Comparison of ENCODE assay signal across 8 mouse cellular contexts in the genomic region with DNA sequence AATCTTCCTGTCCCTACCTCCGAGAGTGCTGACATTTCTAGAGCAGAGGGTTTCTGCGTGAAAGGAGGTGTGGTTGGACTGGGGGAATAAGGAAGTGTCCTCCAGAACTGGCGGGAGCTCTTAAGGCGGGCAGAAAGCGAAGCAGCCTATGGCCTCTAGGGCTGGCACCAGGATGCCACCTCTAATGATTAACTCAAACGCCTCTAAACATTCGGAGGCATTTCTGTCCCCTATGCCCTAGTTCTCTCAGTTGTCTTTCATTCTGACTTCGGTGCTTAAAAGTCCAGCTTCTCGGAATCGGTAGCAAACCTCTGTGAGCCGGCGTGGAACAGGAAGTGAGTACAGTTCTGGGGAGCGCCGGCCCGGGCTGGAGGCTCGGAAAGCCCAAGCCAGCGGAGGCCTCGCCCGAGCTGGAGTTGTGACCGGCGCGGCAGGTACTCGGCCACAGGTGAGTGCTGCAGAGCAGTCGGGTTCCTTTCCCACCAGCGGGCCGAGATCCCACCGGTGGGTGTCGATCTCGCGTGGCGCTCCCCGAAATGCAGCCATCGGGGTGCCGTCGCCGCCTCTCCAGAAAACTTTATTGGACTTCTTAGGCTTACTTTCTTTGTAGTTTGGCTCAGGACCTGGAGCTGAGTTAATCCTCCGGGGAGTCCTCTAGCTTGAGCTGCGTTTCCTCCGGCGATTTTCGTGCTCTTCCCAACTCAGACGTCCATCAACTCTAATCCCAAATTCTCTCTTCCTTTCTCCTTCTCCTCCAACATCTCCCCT. TPM values are rescaled to one million over a fixed set of nuclear protein-coding genes. Genes with fewer than 3 reads are reported as not detected.
DNase-seq lines count a peak whose midpoint lies in the region; ATAC-seq and TF ChIP-seq lines count a peak whose summit lies in the region.

A gene (plus strand): TSS at position 84 of the 768 bp plus-strand sequence.

- peaks cover 17% of the 10 kb centered on the region for H3K9me3 ChIP-seq in ES-Bruce4 (replicated peaks; ENCODE audit: control insufficient read depth, insufficient read depth, low read length, poor library complexity, severe bottlenecking)
- H3K9me3 ChIP-seq in forebrain, embryonic 13.5 days (replicated peaks): no peaks in the 10 kb centered on the region
- H3K9me3 ChIP-seq in hindbrain, embryonic 11.5 days (ENCODE audit: control insufficient read depth, low read length): no peaks in the 10 kb centered on the region
- H3K9me3 ChIP-seq in limb, embryonic 14.5 days (ENCODE audit: control insufficient read depth, low read length): 0 out of 2 replicates have a peak, but pooled peaks cover 2% of the 10 kb centered on the region
- no peaks in the 10 kb centered on the region for H3K9me3 ChIP-seq in midbrain, embryonic 15.5 days
- no peaks in the 10 kb centered on the region for H3K9me3 ChIP-seq in stomach, postnatal 0 days (ENCODE audit: control insufficient read depth, low read length)

- no peak within 1 kb of the TSS for H3K27ac ChIP-seq in ES-Bruce4 (ENCODE audit: insufficient read depth, low read length)
- no peak within 1 kb of the TSS for H3K27ac ChIP-seq in forebrain, embryonic 13.5 days
- H3K27ac ChIP-seq in hindbrain, embryonic 11.5 days (ENCODE audit: low read depth, low read length): no peak within 1 kb of the TSS
- peak within 1 kb of the TSS; percentile 61 for H3K27ac ChIP-seq in limb, embryonic 14.5 days (replicated peaks; ENCODE audit: low read depth, low read length)
- no peak within 1 kb of the TSS for H3K27ac ChIP-seq in midbrain, embryonic 15.5 days
- peak within 1 kb of the TSS; percentile 90 for H3K27ac ChIP-seq in stomach, postnatal 0 days (replicated peaks)

- peak; percentile 63 to 73 for DNase-seq in adrenal gland, postnatal 36 days
- peak; percentile 58 for DNase-seq in hindbrain, embryonic 11.5 days (ENCODE audit: low spot score)
- DNase-seq in limb, embryonic 14.5 days (ENCODE audit: low spot score): peak; percentile 60
- DNase-seq in stomach, postnatal 0 days (ENCODE audit: low spot score): peak; percentile 85
- no peak for DNase-seq in cerebellum, adult 18-20 months

- no peak for TF ChIP-seq EP300 in ES-Bruce4 (IDR thresholded peaks at IDR 0.05; ENCODE audit: insufficient read depth, low read depth, low read length)
- no peak for TF ChIP-seq EP300 in stomach, postnatal 0 days (optimal IDR thresholded peaks at IDR 0.05)

- H3K9ac ChIP-seq in ES-Bruce4 (ENCODE audit: low read depth, poor library complexity, severe bottlenecking): peak within 1 kb of the TSS; percentile 72
- peak within 1 kb of the TSS; percentile 66 for H3K9ac ChIP-seq in forebrain, embryonic 13.5 days
- peak within 1 kb of the TSS; percentile 63 for H3K9ac ChIP-seq in hindbrain, embryonic 11.5 days (ENCODE audit: low read depth, low read length)
- H3K9ac ChIP-seq in limb, embryonic 14.5 days (ENCODE audit: low read depth, low read length, severe bottlenecking): peak within 1 kb of the TSS; percentile 74
- H3K9ac ChIP-seq in midbrain, embryonic 15.5 days: peak within 1 kb of the TSS; percentile 2; the same call in 1 of the 2 replicates
- H3K9ac ChIP-seq in stomach, postnatal 0 days (ENCODE audit: low read length): peak within 1 kb of the TSS; percentile 82

- TF ChIP-seq POLR2A in ES-Bruce4 (IDR thresholded peaks at IDR 0.05; ENCODE audit: insufficient read depth, low read length): no peak
- TF ChIP-seq POLR2A in limb, embryonic 14.5 days (IDR thresholded peaks at IDR 0.05; ENCODE audit: borderline replicate concordance, extremely low read depth, insufficient read depth, insufficient read length): no peak

- ATAC-seq in forebrain, embryonic 13.5 days: no peak
- ATAC-seq in hindbrain, embryonic 11.5 days (ENCODE audit: low FRiP score): no peak
- ATAC-seq in limb, embryonic 14.5 days (ENCODE audit: low FRiP score, low read depth): peak; percentile 71
- 0 out of 2 replicates have a peak, but pooled peaks have one; percentile 62 for ATAC-seq in midbrain, embryonic 15.5 days (replicated peaks)
- ATAC-seq in stomach, postnatal 0 days (ENCODE audit: low FRiP score, low TSS enrichment): peak; percentile 97

- H3K4me3 ChIP-seq in ES-Bruce4 (ENCODE audit: low read depth, low read length): peak within 1 kb of the TSS; percentile 61
- H3K4me3 ChIP-seq in forebrain, embryonic 13.5 days: peak within 1 kb of the TSS; percentile 47
- peak within 1 kb of the TSS; percentile 46 for H3K4me3 ChIP-seq in hindbrain, embryonic 11.5 days (ENCODE audit: low read depth, low read length)
- H3K4me3 ChIP-seq in limb, embryonic 14.5 days (replicated peaks; ENCODE audit: low read length): peak within 1 kb of the TSS; percentile 52
- H3K4me3 ChIP-seq in midbrain, embryonic 15.5 days: peak within 1 kb of the TSS; percentile 35
- peak within 1 kb of the TSS; percentile 62 for H3K4me3 ChIP-seq in stomach, postnatal 0 days (ENCODE audit: low read depth, low read length)

- H3K4me2 ChIP-seq in forebrain, embryonic 13.5 days: peak within 1 kb of the TSS; percentile 82
- peak within 1 kb of the TSS; percentile 80 for H3K4me2 ChIP-seq in hindbrain, embryonic 11.5 days (replicated peaks; ENCODE audit: low read depth, low read length)
- peak within 1 kb of the TSS; percentile 65 for H3K4me2 ChIP-seq in limb, embryonic 14.5 days (replicated peaks; ENCODE audit: low read depth, low read length, severe bottlenecking)
- H3K4me2 ChIP-seq in midbrain, embryonic 15.5 days: peak within 1 kb of the TSS; percentile 73
- peak within 1 kb of the TSS; percentile 68 for H3K4me2 ChIP-seq in stomach, postnatal 0 days (replicated peaks; ENCODE audit: low read depth)

- H3K27me3 ChIP-seq in ES-Bruce4 (ENCODE audit: control insufficient read depth, insufficient read depth, low read length, poor library complexity, severe bottlenecking): peaks cover 1% of the 10 kb centered on the region; the same call in 1 of the 2 replicates
- no peaks in the 10 kb centered on the region for H3K27me3 ChIP-seq in forebrain, embryonic 13.5 days
- H3K27me3 ChIP-seq in hindbrain, embryonic 11.5 days (ENCODE audit: control insufficient read depth, insufficient read depth, low read length): no peaks in the 10 kb centered on the region
- no peaks in the 10 kb centered on the region for H3K27me3 ChIP-seq in limb, embryonic 14.5 days (ENCODE audit: control insufficient read depth, insufficient read depth, low read length)
- H3K27me3 ChIP-seq in midbrain, embryonic 15.5 days (replicated peaks): no peaks in the 10 kb centered on the region
- no peaks in the 10 kb centered on the region for H3K27me3 ChIP-seq in stomach, postnatal 0 days (ENCODE audit: control insufficient read depth, insufficient read depth, low read length)

- no peak for TF ChIP-seq CTCF in ES-Bruce4 (IDR thresholded peaks at IDR 0.05; ENCODE audit: low read depth, low read length)
- TF ChIP-seq CTCF in stomach, postnatal 0 days (IDR thresholded peaks at IDR 0.05; ENCODE audit: low read depth): peak; percentile 27; the same call in 1 of the 2 replicates

- WGBS in forebrain, embryonic 13.5 days: 1% methylated on average over 42 of the region's 42 CpGs
- WGBS in hindbrain, embryonic 11.5 days: under 1% methylated on average over 42 of the region's 42 CpGs
- 1% methylated on average over 42 of the region's 42 CpGs for WGBS in limb, embryonic 14.5 days
- 1% methylated on average over 42 of the region's 42 CpGs for WGBS in midbrain, embryonic 15.5 days
- 0% methylated on average over 42 of the region's 42 CpGs for WGBS in stomach, postnatal 0 days

- H3K4me1 ChIP-seq in ES-Bruce4 (ENCODE audit: control insufficient read depth, insufficient read depth, low read length): no peaks in the 10 kb centered on the region
- peaks cover 11% of the 10 kb centered on the region for H3K4me1 ChIP-seq in forebrain, embryonic 13.5 days
- H3K4me1 ChIP-seq in hindbrain, embryonic 11.5 days (replicated peaks; ENCODE audit: control insufficient read depth, insufficient read depth, low read length): no peaks in the 10 kb centered on the region
- peaks cover 8% of the 10 kb centered on the region; the same call in 1 of the 2 replicates for H3K4me1 ChIP-seq in limb, embryonic 14.5 days (ENCODE audit: control insufficient read depth, insufficient read depth, low read length)
- peaks cover 7% of the 10 kb centered on the region for H3K4me1 ChIP-seq in midbrain, embryonic 15.5 days
- H3K4me1 ChIP-seq in stomach, postnatal 0 days (replicated peaks; ENCODE audit: control insufficient read depth, insufficient read depth): no peaks in the 10 kb centered on the region

- no peaks in the 10 kb centered on the region for H3K36me3 ChIP-seq in ES-Bruce4 (ENCODE audit: control insufficient read depth, insufficient read depth, low read length, poor library complexity, severe bottlenecking)
- H3K36me3 ChIP-seq in forebrain, embryonic 13.5 days (ENCODE audit: poor library complexity, severe bottlenecking): no peaks in the 10 kb centered on the region
- no peaks in the 10 kb centered on the region for H3K36me3 ChIP-seq in hindbrain, embryonic 11.5 days (ENCODE audit: control insufficient read depth, insufficient read depth, low read length)
- H3K36me3 ChIP-seq in limb, embryonic 14.5 days (ENCODE audit: control insufficient read depth, insufficient read depth, low read length): peaks cover 12% of the 10 kb centered on the region
- H3K36me3 ChIP-seq in midbrain, embryonic 15.5 days (replicated peaks): no peaks in the 10 kb centered on the region
- no peaks in the 10 kb centered on the region for H3K36me3 ChIP-seq in stomach, postnatal 0 days (ENCODE audit: control insufficient read depth, insufficient read depth, low read length)

RNA-seq across cellular contexts. Expression of the gene that starts here (rescaled TPM):
- 4.0 and 4.5 TPM in 2 replicates for polyA plus RNA-seq in ES-Bruce4 (2011; ENCODE audit: insufficient read depth, insufficient read length, low read depth, missing spikeins)
- 10 to 100 TPM; 20.3 to 22.3 TPM for total RNA-seq in adrenal gland, postnatal 36 days (2021)
- 6.3 and 7.2 TPM in 2 replicates for polyA plus RNA-seq in forebrain, embryonic 13.5 days (2015; fragmentation: Nextera tagmentation; extraction: Ambion mirVana)
- polyA plus RNA-seq in hindbrain, embryonic 11.5 days (2014; fragmentation: Nextera tagmentation; extraction: Ambion mirVana): 12.3 and 16.8 TPM in 2 replicates
- 9.1 and 14.8 TPM in 2 replicates for polyA plus RNA-seq in limb, embryonic 14.5 days (2012; rRNA removed)
- 25.3 and 27.3 TPM in 2 replicates for polyA plus RNA-seq in limb, embryonic 14.5 days (2014; fragmentation: Nextera tagmentation; extraction: Ambion mirVana)
- polyA plus RNA-seq in midbrain, embryonic 15.5 days (2015; fragmentation: Nextera tagmentation; extraction: Ambion mirVana): 5.3 and 5.5 TPM in 2 replicates
- polyA plus RNA-seq in stomach, postnatal 0 days (2015; fragmentation: Nextera tagmentation; extraction: Ambion mirVana): 36.6 and 37.0 TPM in 2 replicates

Comparison
In these comparisons a context has a peak if more than half of its experiments do, and no peak if none do; other contexts are left out.
1. H3K27ac ChIP-seq: peak in limb, embryonic 14.5 days (single experiment) and stomach, postnatal 0 days (single experiment); none in ES-Bruce4 (single experiment), forebrain, embryonic 13.5 days (single experiment), hindbrain, embryonic 11.5 days (single experiment) and midbrain, embryonic 15.5 days (single experiment).
2. H3K9ac ChIP-seq: peak in every context shown above with its lines; median percentile 82 in stomach, postnatal 0 days; 74 in limb, embryonic 14.5 days; 72 in ES-Bruce4; 66 in forebrain, embryonic 13.5 days; 63 in hindbrain, embryonic 11.5 days; 2 in midbrain, embryonic 15.5 days.
3. DNase-seq: peak in adrenal gland, postnatal 36 days (2 of 2), hindbrain, embryonic 11.5 days (single experiment), limb, embryonic 14.5 days (single experiment) and stomach, postnatal 0 days (single experiment); none in cerebellum, adult 18-20 months (0 of 2).
4. ATAC-seq: peak in limb, embryonic 14.5 days (single experiment), midbrain, embryonic 15.5 days (single experiment) and stomach, postnatal 0 days (single experiment); none in forebrain, embryonic 13.5 days (single experiment) and hindbrain, embryonic 11.5 days (single experiment).
5. Peak in every context shown above with its lines, with median percentiles within 50 percentile points of each other: H3K4me3 ChIP-seq and H3K4me2 ChIP-seq.